ENCODE assay signal across 23 mouse cellular contexts in the genomic region with DNA sequence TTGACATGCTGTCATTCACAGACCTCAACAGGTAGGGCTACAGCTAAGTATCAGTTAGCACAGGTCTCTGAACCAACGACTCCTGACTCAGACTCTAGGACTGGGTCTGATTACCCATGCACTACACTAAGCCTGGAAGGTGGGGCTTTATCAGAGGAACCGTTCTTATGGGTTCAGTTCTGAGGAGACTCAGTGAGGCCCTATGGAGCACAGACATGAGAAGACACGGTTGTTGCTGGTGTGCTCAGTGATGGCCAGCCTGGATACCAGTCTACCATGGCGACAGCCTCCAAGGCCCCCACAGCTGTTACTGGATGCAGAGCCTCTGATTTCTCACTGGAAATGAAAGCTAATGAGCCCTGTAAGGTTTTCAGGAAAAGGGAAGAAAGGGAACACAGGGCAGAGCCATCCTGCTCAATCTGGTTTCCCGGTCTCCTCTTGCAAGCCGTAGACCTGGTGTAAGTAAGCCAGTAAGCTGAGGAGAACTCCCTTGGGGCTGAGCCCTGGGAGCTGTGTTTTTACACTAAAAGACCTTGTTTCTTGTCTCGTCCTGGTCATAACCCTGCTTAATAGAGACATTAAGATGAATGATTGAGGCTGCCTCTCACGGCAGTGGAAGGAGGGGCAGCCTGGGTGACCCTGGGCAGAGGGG. TPM values are rescaled to one million over a fixed set of nuclear protein-coding genes. Genes with fewer than 3 reads are reported as not detected.
DNase-seq lines count a peak whose midpoint lies in the region; ATAC-seq lines count a peak whose summit lies in the region.
"Had no signal": no experiment of that assay in that cellular context is flagged by ENCODE, and none has a peak within 500 bp of the region (broad histone marks: within the 10 kb centered on the region; RNA-seq: fewer than 3 reads in every experiment).

No protein-coding gene starts in this region.

- H3K4me1 ChIP-seq in hindbrain, embryonic 12.5 days = no peaks in the 10 kb centered on the region
- H3K4me1 ChIP-seq in hindbrain, embryonic 14.5 days (replicated peaks; ENCODE audit: control insufficient read depth, insufficient read depth, low read length) = no peaks in the 10 kb centered on the region; the same call in 1 of the 2 replicates
- peaks cover 7% of the 10 kb centered on the region; the same call in 1 of the 2 replicates for H3K4me1 ChIP-seq in kidney, embryonic 16.5 days (ENCODE audit: insufficient read depth, low read length)
- H3K4me1 ChIP-seq: embryonic facial prominence, embryonic 15.5 days; forebrain, embryonic 15.5 days; heart, embryonic 12.5 days had no signal

- no peak overlapping the region for H3K27ac ChIP-seq in hindbrain, embryonic 12.5 days
- no peak overlapping the region for H3K27ac ChIP-seq in hindbrain, embryonic 14.5 days
- H3K27ac ChIP-seq in kidney, embryonic 16.5 days (ENCODE audit: low read length) = no peak overlapping the region
- H3K27ac ChIP-seq: embryonic facial prominence, embryonic 15.5 days; forebrain, embryonic 10.5 days; forebrain, embryonic 15.5 days; hindbrain, embryonic 10.5 days had no signal

- H3K4me3 ChIP-seq in hindbrain, embryonic 12.5 days = no peak overlapping the region
- no peak overlapping the region for H3K4me3 ChIP-seq in hindbrain, embryonic 14.5 days (replicated peaks; ENCODE audit: low read length)
- no peak overlapping the region for H3K4me3 ChIP-seq in kidney, embryonic 16.5 days (ENCODE audit: low read length)
- H3K4me3 ChIP-seq: embryonic facial prominence, embryonic 15.5 days; erythroblast, embryonic 14.5 days; forebrain, embryonic 10.5 days; forebrain, embryonic 15.5 days; heart, embryonic 12.5 days; hindbrain, embryonic 10.5 days had no signal

- peaks cover 15% of the 10 kb centered on the region; the same call in 1 of the 2 replicates for H3K27me3 ChIP-seq in hindbrain, embryonic 12.5 days
- H3K27me3 ChIP-seq in hindbrain, embryonic 14.5 days (ENCODE audit: control insufficient read depth, insufficient read depth, low read length) = no peaks in the 10 kb centered on the region
- peaks cover 5% of the 10 kb centered on the region; the same call in 1 of the 2 replicates for H3K27me3 ChIP-seq in kidney, embryonic 16.5 days (ENCODE audit: insufficient read depth, low read length)
- H3K27me3 ChIP-seq: embryonic facial prominence, embryonic 15.5 days; forebrain, embryonic 15.5 days; heart, embryonic 12.5 days had no signal

- no peak overlapping the region for H3K4me2 ChIP-seq in hindbrain, embryonic 12.5 days (replicated peaks)
- no peak overlapping the region for H3K4me2 ChIP-seq in hindbrain, embryonic 14.5 days (replicated peaks)
- H3K4me2 ChIP-seq in kidney, embryonic 16.5 days (replicated peaks; ENCODE audit: low read depth, low read length) = no peak overlapping the region
- H3K4me2 ChIP-seq: embryonic facial prominence, embryonic 15.5 days; forebrain, embryonic 15.5 days; heart, embryonic 12.5 days had no signal

- H3K9me3 ChIP-seq in hindbrain, embryonic 12.5 days (replicated peaks) = no peaks in the 10 kb centered on the region
- H3K9me3 ChIP-seq in hindbrain, embryonic 14.5 days (ENCODE audit: control insufficient read depth, low read length) = no peaks in the 10 kb centered on the region
- H3K9me3 ChIP-seq in kidney, embryonic 16.5 days (ENCODE audit: low read length) = no peaks in the 10 kb centered on the region
- H3K9me3 ChIP-seq: embryonic facial prominence, embryonic 15.5 days; forebrain, embryonic 10.5 days; forebrain, embryonic 15.5 days; G1E; heart, embryonic 12.5 days; hindbrain, embryonic 10.5 days had no signal

- 68% methylated on average over 8 of the region's 8 CpGs for WGBS in hindbrain, embryonic 12.5 days
- 69% methylated on average over 8 of the region's 8 CpGs for WGBS in hindbrain, embryonic 14.5 days
- 31% methylated on average over 8 of the region's 8 CpGs for WGBS in kidney, embryonic 16.5 days

- H3K36me3 ChIP-seq in hindbrain, embryonic 12.5 days = no peaks in the 10 kb centered on the region
- H3K36me3 ChIP-seq in hindbrain, embryonic 14.5 days (replicated peaks; ENCODE audit: control insufficient read depth, insufficient read depth) = no peaks in the 10 kb centered on the region
- no peaks in the 10 kb centered on the region for H3K36me3 ChIP-seq in kidney, embryonic 16.5 days (ENCODE audit: insufficient read depth, low read length)
- H3K36me3 ChIP-seq: embryonic facial prominence, embryonic 15.5 days; forebrain, embryonic 10.5 days; forebrain, embryonic 15.5 days; G1E; heart, embryonic 12.5 days; hindbrain, embryonic 10.5 days had no signal

- H3K9ac ChIP-seq in hindbrain, embryonic 12.5 days = no peak overlapping the region
- no peak overlapping the region for H3K9ac ChIP-seq in hindbrain, embryonic 14.5 days
- no peak overlapping the region for H3K9ac ChIP-seq in kidney, embryonic 16.5 days (replicated peaks; ENCODE audit: low read length)
- H3K9ac ChIP-seq: embryonic facial prominence, embryonic 15.5 days; forebrain, embryonic 15.5 days; heart, embryonic 12.5 days had no signal

- DNase-seq in adrenal gland, postnatal 14 days = peak; percentile 26
- DNase-seq in adrenal gland, postnatal 36 days = no peak
- no peak for DNase-seq in hindbrain, embryonic 14.5 days (ENCODE audit: low spot score)
- DNase-seq in kidney, adult 9 months = no peak
- DNase-seq in ZHBTc4 (ENCODE audit: low read depth, low spot score) = peak; percentile 21
- no peak for DNase-seq in frontal cortex, postnatal 25 days (ENCODE audit: low spot score in 2 of 2)
- DNase-seq: adrenal gland, postnatal 10 days; B cell, adult 2 months; cerebellum, adult 18-20 months; cerebellum, adult 9-11 months; cerebellum, postnatal 36 days; gastrocnemius, postnatal 10 days had no signal

- peak; percentile 35; the same call in 1 of the 2 replicates for ATAC-seq in hindbrain, embryonic 12.5 days (ENCODE audit: low FRiP score)
- ATAC-seq in hindbrain, embryonic 14.5 days (ENCODE audit: low FRiP score) = no peak
- ATAC-seq in kidney, embryonic 16.5 days (ENCODE audit: low FRiP score, low TSS enrichment) = peak; percentile 83
- ATAC-seq: CD4-positive, CD25-positive, alpha-beta regulatory T cell, adult 4 months; forebrain, embryonic 15.5 days; inflammation-experienced regulatory T-cells, adult 6 months had no signal

RNA-seq across cellular contexts. Expression of a gene that starts 10.7 kb away (rescaled TPM):
- total RNA-seq in adrenal gland, postnatal 14 days (2021) = 65.3 and 70.7 TPM in 2 replicates
- total RNA-seq in adrenal gland, postnatal 36 days (2021) = 10 to 100 TPM; 68.3 to 72.1 TPM
- 177 and 178 TPM in 2 replicates for polyA plus RNA-seq in hindbrain, embryonic 12.5 days (2016; fragmentation: Nextera tagmentation; extraction: Ambion mirVana)
- 262 and 267 TPM in 2 replicates for polyA plus RNA-seq in hindbrain, embryonic 14.5 days (2014; fragmentation: Nextera tagmentation; extraction: Ambion mirVana)
- polyA plus RNA-seq in kidney, embryonic 16.5 days (2015; fragmentation: Nextera tagmentation; extraction: Ambion mirVana) = 129 and 131 TPM in 2 replicates

RNA-seq across cellular contexts. Expression of a gene that starts 42.6 kb away (rescaled TPM):
- total RNA-seq in adrenal gland, postnatal 14 days (2021) = 68.8 and 93.7 TPM in 2 replicates
- 10 to 100 TPM; 78.8 to 88.1 TPM for total RNA-seq in adrenal gland, postnatal 36 days (2021)
- polyA plus RNA-seq in hindbrain, embryonic 12.5 days (2016; fragmentation: Nextera tagmentation; extraction: Ambion mirVana) = 104 and 111 TPM in 2 replicates
- polyA plus RNA-seq in hindbrain, embryonic 14.5 days (2014; fragmentation: Nextera tagmentation; extraction: Ambion mirVana) = 87.8 and 94.0 TPM in 2 replicates
- 71.5 and 76.0 TPM in 2 replicates for polyA plus RNA-seq in kidney, embryonic 16.5 days (2015; fragmentation: Nextera tagmentation; extraction: Ambion mirVana)

Comparison
In these comparisons a context has a peak if more than half of its experiments do, and no peak if none do; other contexts are left out.
1. DNase-seq: peak in adrenal gland, postnatal 14 days (single experiment) and ZHBTc4 (single experiment); none in adrenal gland, postnatal 36 days (0 of 2), hindbrain, embryonic 14.5 days (single experiment), kidney, adult 9 months (single experiment) and frontal cortex, postnatal 25 days (0 of 2).